In the genomic region with DNA sequence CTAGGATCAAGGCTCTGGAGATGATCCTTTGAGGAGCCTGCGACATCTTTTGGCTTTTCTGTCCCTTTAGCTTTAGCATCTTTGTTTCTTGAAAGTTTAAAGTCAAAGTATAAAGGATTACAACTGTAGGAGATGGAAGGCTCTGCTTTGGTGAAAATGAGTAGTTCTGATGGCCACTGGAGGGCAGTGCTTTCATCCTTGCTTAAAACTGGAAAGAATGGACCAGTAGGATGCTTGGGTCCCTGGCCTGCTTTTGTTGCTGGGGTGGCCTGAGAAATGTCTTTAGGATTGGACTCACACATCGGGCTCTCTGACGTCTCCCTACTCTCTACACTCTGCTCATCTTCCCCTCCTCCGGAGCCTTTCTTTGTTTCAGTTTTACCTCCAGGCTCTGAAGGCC, we compare ENCODE assay signal across 19 mouse cellular contexts. TPM values are rescaled to one million over a fixed set of nuclear protein-coding genes. Genes with fewer than 3 reads are reported as not detected.
DNase-seq lines count a peak whose midpoint lies in the region; ATAC-seq and TF ChIP-seq lines count a peak whose summit lies in the region.
"Had no signal": no experiment of that assay in that cellular context is flagged by ENCODE, and none has a peak within 500 bp of the region (broad histone marks: within the 10 kb centered on the region; RNA-seq: fewer than 3 reads in every experiment).

No protein-coding gene starts in this region.

- WGBS in heart, embryonic 10.5 days = 89% methylated on average over 4 of the region's 4 CpGs
- WGBS in liver, embryonic 14.5 days (ENCODE audit: insufficient replicate concordance) = 90% methylated on average over 4 of the region's 4 CpGs
- 89% methylated on average over 4 of the region's 4 CpGs for WGBS in liver, embryonic 12.5 days (ENCODE audit: insufficient replicate concordance)

- H3K4me1 ChIP-seq in heart, embryonic 10.5 days = no peaks in the 10 kb centered on the region
- no peaks in the 10 kb centered on the region for H3K4me1 ChIP-seq in liver, embryonic 14.5 days (replicated peaks; ENCODE audit: control insufficient read depth in 2 of 2, insufficient read depth in 2 of 2, low read length in 1 of 2)
- H3K4me1 ChIP-seq in liver, embryonic 12.5 days = 0 out of 2 replicates have a peak, but pooled peaks cover 5% of the 10 kb centered on the region
- H3K4me1 ChIP-seq: embryonic facial prominence, embryonic 13.5 days; limb, embryonic 10.5 days; liver, embryonic 15.5 days; neural tube, embryonic 13.5 days had no signal

- H3K36me3 ChIP-seq in heart, embryonic 10.5 days = peaks cover 79% of the 10 kb centered on the region
- peaks cover 39% of the 10 kb centered on the region for H3K36me3 ChIP-seq in liver, embryonic 14.5 days (replicated peaks; ENCODE audit: control insufficient read depth, insufficient read depth, low read depth)
- H3K36me3 ChIP-seq in liver, embryonic 12.5 days = peaks cover 79% of the 10 kb centered on the region

- no peak overlapping the region for H3K4me3 ChIP-seq in heart, embryonic 10.5 days
- H3K4me3 ChIP-seq in liver, embryonic 14.5 days (ENCODE audit: insufficient read depth in 1 of 2, low read depth in 2 of 2, low read length in 2 of 2) = no peak overlapping the region
- H3K4me3 ChIP-seq in liver, embryonic 12.5 days = no peak overlapping the region
- H3K4me3 ChIP-seq: embryonic facial prominence, embryonic 13.5 days; limb, embryonic 10.5 days; liver, embryonic 15.5 days; neural tube, embryonic 13.5 days had no signal

- H3K27ac ChIP-seq in heart, embryonic 10.5 days = no peak overlapping the region
- H3K27ac ChIP-seq in liver, embryonic 14.5 days = no peak overlapping the region
- no peak overlapping the region for H3K27ac ChIP-seq in liver, embryonic 12.5 days
- H3K27ac ChIP-seq: embryonic facial prominence, embryonic 13.5 days; limb, embryonic 10.5 days; liver, embryonic 15.5 days; macrophage; neural tube, embryonic 13.5 days had no signal

- no peak overlapping the region for H3K9ac ChIP-seq in liver, embryonic 14.5 days (replicated peaks)
- no peak overlapping the region; the same call in 1 of the 2 replicates for H3K9ac ChIP-seq in liver, embryonic 12.5 days
- H3K9ac ChIP-seq: embryonic facial prominence, embryonic 13.5 days; liver, embryonic 15.5 days; neural tube, embryonic 13.5 days had no signal

- no peak overlapping the region for H3K4me2 ChIP-seq in liver, embryonic 14.5 days (ENCODE audit: low read depth)
- no peak overlapping the region for H3K4me2 ChIP-seq in liver, embryonic 12.5 days
- H3K4me2 ChIP-seq: embryonic facial prominence, embryonic 13.5 days; liver, embryonic 15.5 days; neural tube, embryonic 13.5 days had no signal

- ATAC-seq in liver, embryonic 14.5 days (ENCODE audit: insufficient read depth) = no peak
- no peak for ATAC-seq in liver, embryonic 12.5 days
- ATAC-seq: CD4-positive, CD25-positive, alpha-beta regulatory T cell, adult 4 months; inflammation-experienced regulatory T-cells, adult 6 months had no signal

- no peak for TF ChIP-seq EP300 in liver, embryonic 14.5 days (IDR thresholded peaks at IDR 0.05; ENCODE audit: low read depth)

- H3K9me3 ChIP-seq in heart, embryonic 10.5 days = no peaks in the 10 kb centered on the region
- H3K9me3 ChIP-seq in liver, embryonic 14.5 days (ENCODE audit: control insufficient read depth, low read length) = no peaks in the 10 kb centered on the region
- H3K9me3 ChIP-seq in liver, embryonic 12.5 days (replicated peaks) = no peaks in the 10 kb centered on the region
- H3K9me3 ChIP-seq: embryonic facial prominence, embryonic 13.5 days; limb, embryonic 10.5 days; liver, embryonic 15.5 days; neural tube, embryonic 13.5 days had no signal

- peak; percentile 58 for DNase-seq in heart, embryonic 10.5 days (ENCODE audit: low spot score)
- no peak for DNase-seq in heart, postnatal 4 days
- DNase-seq in liver, embryonic 14.5 days (ENCODE audit: low read depth in 3 of 3, low spot score in 3 of 3) = no peak
- DNase-seq in 416B (ENCODE audit: low read depth) (peak; percentile 46), NIH3T3 (ENCODE audit: low read depth) (peak; percentile 51)
- DNase-seq in adrenal gland, postnatal 10 days = no peak
- no peak for DNase-seq in right cerebral cortex, postnatal 36 days (ENCODE audit: low spot score in 2 of 2)
- DNase-seq: cerebellum, adult 11-12 months; layer of hippocampus, postnatal 36 days; right cerebral cortex, postnatal 25 days; thymus, postnatal 14 days had no signal

- no peaks in the 10 kb centered on the region for H3K27me3 ChIP-seq in heart, embryonic 10.5 days (ENCODE audit: insufficient read depth, poor library complexity, severe bottlenecking)
- no peaks in the 10 kb centered on the region for H3K27me3 ChIP-seq in liver, embryonic 14.5 days (ENCODE audit: control insufficient read depth, insufficient read depth, low read length)
- H3K27me3 ChIP-seq in liver, embryonic 12.5 days (replicated peaks) = no peaks in the 10 kb centered on the region
- H3K27me3 ChIP-seq: embryonic facial prominence, embryonic 13.5 days; liver, embryonic 15.5 days; neural tube, embryonic 13.5 days had no signal

- TF ChIP-seq CTCF in liver, embryonic 14.5 days (IDR thresholded peaks at IDR 0.05; ENCODE audit: low read depth) = peak; percentile 25; the same call in 1 of the 2 replicates

RNA-seq across cellular contexts. Expression of gene Itga2b, which starts 11.0 kb away (rescaled TPM):
- polyA plus RNA-seq in heart, embryonic 10.5 days (2016; fragmentation: Nextera tagmentation; extraction: Ambion mirVana) = 13.2 and 19.5 TPM in 2 replicates
- total RNA-seq in heart, postnatal 4 days (2021) = 1 to 10 TPM; 4.2 to 5.4 TPM
- polyA plus RNA-seq in liver, embryonic 14.5 days (2012; rRNA removed) = 28.4 and 35.4 TPM in 2 replicates
- polyA plus RNA-seq in liver, embryonic 14.5 days (2014; fragmentation: Nextera tagmentation; extraction: Ambion mirVana) = 20.0 and 27.3 TPM in 2 replicates
- 82.1 and 88.2 TPM in 2 replicates for polyA plus RNA-seq in liver, embryonic 12.5 days (2016; fragmentation: Nextera tagmentation; extraction: Ambion mirVana)
- 1 to 10 TPM; 4.3 to 5.7 TPM for total RNA-seq in adrenal gland, postnatal 10 days (2021)

RNA-seq across cellular contexts. Expression of gene Fam171a2, which starts 33.4 kb away (rescaled TPM):
- polyA plus RNA-seq in heart, embryonic 10.5 days (2016; fragmentation: Nextera tagmentation; extraction: Ambion mirVana) = 1.7 and 3.6 TPM in 2 replicates
- total RNA-seq in heart, postnatal 4 days (2021) = 10 to 100 TPM; 30.2 to 30.5 TPM
- 1.6 and 2.0 TPM in 2 replicates for polyA plus RNA-seq in liver, embryonic 14.5 days (2012; rRNA removed)
- polyA plus RNA-seq in liver, embryonic 14.5 days (2014; fragmentation: Nextera tagmentation; extraction: Ambion mirVana) = 0.17 and 0.35 TPM in 2 replicates
- polyA plus RNA-seq in liver, embryonic 12.5 days (2016; fragmentation: Nextera tagmentation; extraction: Ambion mirVana) = 1.3 and 1.9 TPM in 2 replicates
- 10 to 100 TPM; 12.3 to 15.3 TPM for total RNA-seq in adrenal gland, postnatal 10 days (2021)
- polyA plus RNA-seq: CD4-positive, CD25-positive, alpha-beta regulatory T cell, adult 4 months; inflammation-experienced regulatory T-cells, adult 6 months; macrophage had no signal

RNA-seq across cellular contexts. Expression of gene Grn, which starts 50.8 kb away (rescaled TPM):
- polyA plus RNA-seq in heart, embryonic 10.5 days (2016; fragmentation: Nextera tagmentation; extraction: Ambion mirVana) = 109 and 151 TPM in 2 replicates
- total RNA-seq in heart, postnatal 4 days (2021) = 100 to 1,000 TPM; 141 to 144 TPM
- polyA plus RNA-seq in liver, embryonic 14.5 days (2012; rRNA removed) = 25.4 and 28.9 TPM in 2 replicates
- 34.1 and 41.4 TPM in 2 replicates for polyA plus RNA-seq in liver, embryonic 14.5 days (2014; fragmentation: Nextera tagmentation; extraction: Ambion mirVana)
- 55.8 and 58.1 TPM in 2 replicates for polyA plus RNA-seq in liver, embryonic 12.5 days (2016; fragmentation: Nextera tagmentation; extraction: Ambion mirVana)
- 100 to 1,000 TPM; 161 to 189 TPM for total RNA-seq in adrenal gland, postnatal 10 days (2021)

Comparison
In these comparisons a context has a peak if more than half of its experiments do, and no peak if none do; other contexts are left out.
1. DNase-seq: peak in heart, embryonic 10.5 days (single experiment), 416B (single experiment) and NIH3T3 (single experiment); none in heart, postnatal 4 days (single experiment), liver, embryonic 14.5 days (0 of 3), adrenal gland, postnatal 10 days (single experiment) and right cerebral cortex, postnatal 36 days (0 of 2).